Mouse (Mus musculus) spleen, adult 12 weeks (tissue): Measurements from ENCODE around the gene Slc38a10.

Experiments used
- DNase-seq: peaks from one replicate; pipeline ENCODE4 v3.0.0; 2022; ENCODE audit warnings: low spot score

The Slc38a10 gene

DNA sequence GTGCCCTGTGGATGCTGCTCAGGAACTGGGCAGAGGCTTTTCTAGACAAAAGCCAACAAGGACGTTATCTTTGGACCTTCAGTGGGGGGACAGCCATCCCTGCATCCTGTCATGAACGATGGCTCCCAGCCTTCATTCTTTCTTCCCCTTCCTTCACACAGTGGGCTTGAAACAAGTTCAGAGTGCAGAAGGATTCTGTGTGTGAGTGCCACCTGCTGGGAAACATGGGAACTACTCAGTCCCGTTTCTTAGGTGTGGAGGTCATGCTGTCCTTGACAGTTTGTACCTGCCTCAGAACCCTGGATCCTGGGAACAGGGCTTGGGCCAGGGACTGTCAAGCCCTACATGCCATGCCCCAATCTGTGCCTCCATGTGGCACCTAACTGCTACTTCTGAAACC lies 50.1 kb downstream of the Slc38a10 start:
- DNase-seq: peak; percentile 49

GRCm38 (mm10) chr11:120098588-120099511 lies 52.3 kb downstream of the Slc38a10 start, which contains the start of the genes Tepsin and Ndufaf8:
Gene Tepsin (minus strand): TSS chr11:120098731.
Gene Ndufaf8 (plus strand): TSS chr11:120098928.
- peak; percentile 100 for DNase-seq

DNA sequence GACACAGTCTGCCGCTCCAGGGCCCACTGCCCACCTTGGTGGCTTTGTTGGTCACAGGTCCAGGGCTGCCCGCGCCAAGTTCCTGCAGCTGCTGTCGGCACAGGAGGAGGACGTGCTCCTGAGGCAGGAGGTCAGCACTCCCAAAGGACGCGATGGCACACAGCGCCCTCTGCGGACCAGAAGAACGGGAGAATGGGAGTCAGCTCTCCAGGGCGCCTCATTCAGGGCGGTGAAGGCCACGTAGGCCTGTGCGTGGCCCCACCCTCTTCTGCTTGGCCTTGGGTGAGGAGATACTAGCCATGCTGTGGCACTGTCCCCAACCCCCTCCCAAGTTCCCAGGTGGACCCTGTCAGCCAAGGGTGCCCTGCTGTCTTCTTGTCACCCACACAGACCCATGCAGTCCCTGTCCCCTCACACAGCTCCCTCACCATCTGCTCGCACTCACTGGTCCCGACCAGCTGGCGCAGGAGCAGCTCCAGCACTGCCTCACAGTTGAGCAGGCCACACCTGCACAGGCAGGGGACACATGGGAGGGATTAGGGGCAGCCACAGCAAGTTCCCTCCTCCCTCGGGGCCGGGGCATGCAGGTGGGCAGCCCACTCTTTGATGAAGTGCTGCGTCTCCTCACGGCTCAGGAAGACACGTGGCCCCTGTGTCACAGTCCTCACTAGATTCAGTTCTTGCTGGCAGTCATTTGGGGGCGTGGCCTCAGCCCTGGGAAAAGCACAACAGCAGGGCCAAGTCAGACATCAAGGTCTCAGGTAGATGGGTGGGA lies 58.1 kb downstream of the Slc38a10 start:
- no peak for DNase-seq

DNA sequence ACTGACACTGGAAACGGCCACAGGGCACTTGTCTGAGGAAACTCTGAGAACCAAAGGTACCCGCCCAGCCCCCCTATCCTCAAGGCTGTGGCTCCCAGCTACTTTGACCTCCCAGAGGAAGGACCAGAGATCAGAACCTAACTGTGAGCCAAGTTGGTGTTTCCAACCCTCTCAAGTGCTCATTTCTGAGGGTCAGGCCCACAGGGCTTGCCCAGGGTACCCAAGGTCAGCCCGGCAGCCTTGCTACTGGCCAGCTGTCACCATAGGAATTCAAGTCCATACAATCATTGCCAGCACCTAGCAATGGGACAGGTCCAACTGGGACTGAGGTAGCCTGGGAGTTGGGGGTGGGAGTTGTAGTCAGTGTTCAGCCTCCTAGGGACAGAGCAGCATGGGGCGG lies 60.5 kb downstream of the Slc38a10 start:
- no peak for DNase-seq

- DNase-seq: peak; percentile 93
Measured at GRCm38 (mm10) chr11:120086702-120087152, 64.4 kb downstream of the Slc38a10 start, which contains the start of gene Cep131. Gene Cep131 (minus strand): TSS chr11:120086827.

GRCm38 (mm10) chr11:120085891-120086627 lies 65.1 kb downstream of the Slc38a10 start:
- peak; percentile 25 for DNase-seq

GRCm38 (mm10) chr11:120080282-120080681 lies 70.9 kb downstream of the Slc38a10 start:
- DNase-seq: no peak

DNA sequence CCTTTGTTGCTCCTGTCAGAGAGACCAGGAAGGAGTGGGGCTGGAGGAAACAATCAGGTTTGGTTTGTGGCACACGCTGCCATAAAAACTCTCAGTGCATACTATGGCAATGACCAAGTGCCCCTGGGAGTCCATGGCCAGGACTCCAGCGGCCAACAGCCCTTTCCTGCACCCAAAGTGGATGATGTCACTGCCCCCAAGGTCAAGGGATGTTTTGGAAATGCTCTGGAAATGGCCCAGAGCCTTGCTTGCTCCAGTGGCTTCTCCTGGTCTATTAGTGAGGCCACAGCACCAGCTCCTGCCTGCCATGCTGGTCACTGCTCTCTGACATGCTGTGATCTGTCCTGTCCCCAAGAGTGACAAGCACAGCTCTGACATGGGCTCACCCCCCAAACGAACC lies 75.0 kb downstream of the Slc38a10 start:
- no peak for DNase-seq

DNA sequence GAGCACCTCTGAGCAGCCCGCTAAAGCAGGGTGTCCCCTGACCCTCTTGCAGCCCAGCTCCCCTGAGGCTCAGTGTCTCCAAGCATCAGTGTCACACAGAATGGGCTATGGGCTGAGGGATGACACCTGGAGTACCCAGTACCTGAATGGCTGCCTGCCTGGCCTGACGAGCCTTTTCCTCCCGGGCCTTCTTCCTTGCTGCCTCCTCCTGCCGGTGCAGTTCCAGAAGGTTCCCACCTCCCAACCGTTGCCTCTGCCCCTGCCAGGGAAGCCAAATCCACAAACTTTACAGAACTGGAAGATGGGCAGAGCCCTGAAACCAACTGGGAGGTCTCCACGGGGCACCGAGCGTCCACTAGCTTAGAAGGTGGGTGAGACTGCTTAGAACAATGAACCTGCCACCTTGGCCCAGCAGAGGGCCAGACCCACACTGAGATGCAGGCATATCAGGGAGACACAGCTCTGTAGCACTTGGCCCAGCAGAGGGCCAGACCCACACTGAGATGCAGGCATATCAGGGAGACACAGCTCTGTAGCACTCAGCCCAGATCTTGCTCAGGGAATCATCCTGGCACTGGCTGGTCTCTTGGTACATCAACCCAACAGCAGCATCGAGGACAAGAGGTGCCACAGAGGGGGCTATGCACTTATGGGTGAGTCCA lies 78.0 kb downstream of the Slc38a10 start:
- no peak for DNase-seq

DNA sequence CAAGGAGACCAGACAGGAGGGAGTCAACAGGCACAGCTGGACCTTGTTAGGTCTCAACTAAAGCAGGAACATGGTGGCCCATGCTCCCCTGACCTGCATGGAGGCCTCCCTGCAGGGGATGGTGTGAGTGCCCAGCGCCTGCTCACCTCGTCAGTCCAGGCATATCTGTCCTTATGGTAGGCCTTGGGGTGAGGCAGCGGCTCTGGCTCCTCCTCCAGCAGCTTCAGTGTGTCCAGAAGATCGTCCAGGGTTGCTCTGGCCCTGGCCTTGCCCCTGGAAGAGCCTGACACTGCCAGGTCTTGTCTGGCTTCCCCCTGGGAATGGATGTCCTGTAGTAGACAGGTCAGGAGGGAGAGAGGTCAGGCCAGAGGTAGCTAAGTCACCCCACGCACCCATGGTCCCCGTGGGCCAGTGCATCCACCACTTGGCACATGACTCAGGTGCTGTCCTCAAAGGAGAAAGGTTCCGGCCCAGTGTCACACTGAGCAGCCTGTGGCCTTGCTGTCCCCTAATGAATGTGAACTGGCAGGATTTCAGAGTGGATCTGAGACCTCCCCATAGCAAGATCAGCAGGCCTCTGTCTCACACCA lies 79.3 kb downstream of the Slc38a10 start:
- no peak for DNase-seq

- DNase-seq: no peak
Measured at GRCm38 (mm10) chr11:120071065-120071464, 80.1 kb downstream of the Slc38a10 start.

- DNase-seq: no peak
Measured at GRCm38 (mm10) chr11:120070286-120070930, 80.7 kb downstream of the Slc38a10 start.

GRCm38 (mm10) chr11:120069261-120069660 lies 81.9 kb downstream of the Slc38a10 start:
- DNase-seq: no peak

GRCm38 (mm10) chr11:120067834-120068233 lies 83.3 kb downstream of the Slc38a10 start:
- no peak for DNase-seq

DNA sequence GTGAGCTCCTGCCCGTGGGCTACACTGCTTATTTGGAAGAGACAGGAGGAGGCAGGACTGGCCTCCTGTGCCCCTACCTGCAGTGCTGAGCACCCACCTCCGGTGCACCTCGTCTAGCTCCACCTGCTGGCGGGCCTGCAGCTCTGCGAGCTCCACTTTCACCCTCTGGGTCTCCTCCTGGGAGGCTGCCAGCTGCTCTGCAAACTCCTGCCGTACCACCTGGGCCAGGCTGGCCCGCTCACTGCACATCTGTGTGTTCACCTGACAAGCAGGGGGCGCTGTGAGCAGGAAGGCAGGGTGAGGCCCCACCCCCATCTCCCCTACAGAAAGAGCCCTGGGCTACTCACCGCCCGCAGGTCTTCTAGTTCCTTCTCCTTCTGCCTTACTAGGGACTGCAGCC lies 85.9 kb downstream of the Slc38a10 start:
- DNase-seq: peak; percentile 9

- DNase-seq: no peak
Measured at GRCm38 (mm10) chr11:120064668-120065040, 86.5 kb downstream of the Slc38a10 start.

- DNase-seq: no peak
Measured at GRCm38 (mm10) chr11:120064006-120064667, 87.0 kb downstream of the Slc38a10 start.

DNA sequence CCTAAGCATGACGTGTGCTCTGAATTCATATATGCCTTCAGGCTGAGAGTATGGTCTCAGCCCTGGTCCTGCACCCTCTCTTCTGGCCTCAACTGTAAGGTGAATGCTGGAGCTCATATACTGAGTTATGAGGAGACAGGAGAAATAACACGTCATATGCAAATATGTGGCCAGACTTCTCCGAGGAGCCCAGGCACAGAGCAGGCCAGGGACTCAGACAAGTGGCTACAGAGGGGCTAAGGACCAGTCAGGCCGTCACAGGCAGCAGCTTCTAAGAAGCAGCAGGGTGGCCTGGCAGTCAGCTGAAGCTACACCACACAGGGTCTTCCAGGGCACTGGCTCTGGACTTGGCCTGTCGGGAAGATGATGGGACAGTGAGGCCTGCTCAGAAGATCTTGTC lies 87.8 kb downstream of the Slc38a10 start:
- DNase-seq: no peak

DNA sequence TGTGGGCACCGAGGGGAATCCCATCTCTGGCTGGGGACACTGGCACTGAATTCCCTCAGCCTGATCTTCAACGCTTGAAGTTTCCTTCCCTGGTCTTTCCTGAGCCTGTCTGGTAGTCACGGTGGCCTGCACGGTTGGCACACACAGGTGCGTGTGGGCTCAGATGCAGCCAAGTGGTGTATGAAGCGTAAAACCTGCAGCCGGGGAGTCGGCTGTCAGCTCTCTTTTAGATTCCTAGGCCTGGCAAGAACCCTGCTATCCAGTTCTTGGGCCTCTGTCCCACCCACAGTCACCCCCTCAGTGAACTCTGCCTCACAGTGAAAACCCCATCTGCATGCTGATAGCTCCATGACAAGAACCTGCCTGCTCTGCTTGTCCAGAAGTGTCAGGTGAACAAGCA lies 90.5 kb downstream of the Slc38a10 start:
- no peak for DNase-seq
